Mouse (Mus musculus) heart, adult 2 months (tissue): ENCODE measurements around the gene Manba.

Source experiments
- CTCF ChIP-seq: fragments of 200-600 bp; IDR thresholded peaks from 2 replicates; pipeline ENCODE4 v1.8.1; 2022; ENCODE audit warnings: antibody characterized with exemption, mild to moderate bottlenecking, moderate library complexity
- POLR2A ChIP-seq: fragments of 200-500 bp; IDR thresholded peaks from 2 replicates; pipeline ENCODE4 v1.6.1; 2011; ENCODE audit warnings: mild to moderate bottlenecking, low read depth, low read length, control low read depth; ENCODE audit not compliant: insufficient read depth

DNA sequence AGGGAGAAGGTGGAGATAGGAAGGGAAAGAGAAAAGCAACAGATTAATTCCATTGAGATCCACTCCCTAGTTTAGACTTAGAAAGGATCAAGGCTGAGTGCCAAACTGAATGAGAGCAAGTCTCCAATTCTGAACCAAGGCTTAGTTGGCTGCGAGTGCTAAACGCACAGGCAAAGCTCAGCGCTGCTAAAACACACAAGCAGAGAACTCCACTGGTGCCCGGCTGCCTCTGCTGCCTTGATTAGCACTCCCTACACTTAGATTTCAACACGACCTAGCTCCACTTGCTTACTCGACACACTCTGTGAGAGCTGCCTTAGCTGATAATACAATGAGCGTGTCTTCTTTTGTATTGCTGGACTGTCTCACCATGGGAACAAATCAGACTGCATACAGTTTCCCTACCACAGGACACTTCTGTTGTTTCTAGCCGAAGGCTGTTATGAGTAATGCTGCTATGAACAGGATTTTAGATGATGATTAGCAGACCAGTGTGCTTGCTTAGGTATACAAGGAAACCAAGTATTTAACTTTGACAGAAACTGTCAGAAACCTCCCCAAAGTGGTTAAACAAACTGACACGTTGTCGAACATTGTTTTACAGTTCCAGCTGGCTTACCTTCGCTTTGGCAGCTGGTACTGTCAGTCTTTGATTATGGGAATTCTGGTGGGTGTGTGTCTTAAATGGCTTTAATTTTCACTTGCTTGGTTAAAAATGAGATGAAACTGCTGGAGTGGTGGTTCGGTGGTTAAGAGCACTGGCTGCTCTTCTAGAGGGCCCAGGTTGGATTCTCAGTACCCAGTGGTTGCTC lies 71.6 kb downstream of the Manba start:
- TF ChIP-seq POLR2A = peak; percentile 34; the same call in 1 of the 2 replicates
- TF ChIP-seq CTCF = no peak
